Mouse (Mus musculus) heart, postnatal 0 days (tissue): ENCODE data around the gene Gm45711.
"Not testable (repeated sequence)": the region's sequence is repeated elsewhere in the genome, so short reads cannot be mapped to it uniquely, and the experiment has no call there.

ENCODE experiments used
- CTCF ChIP-seq: IDR thresholded peaks from 2 replicates; pipeline ENCODE4 v1.5.1; 2016; ENCODE audit warnings: antibody characterized with exemption, control low read depth, low read depth
- EP300 ChIP-seq: IDR thresholded peaks from 2 replicates; pipeline ENCODE4 v1.6.1; 2016; ENCODE audit warnings: antibody characterized with exemption, low read depth

- TF ChIP-seq CTCF, EP300: not testable (repeated sequence)
These were observed 8.3 kb downstream of the Gm45711 start for GRCm38 (mm10) chr8:104301577-104301976.
